Mouse (Mus musculus): ENCODE measurements around the gene Fndc1.

DNA sequence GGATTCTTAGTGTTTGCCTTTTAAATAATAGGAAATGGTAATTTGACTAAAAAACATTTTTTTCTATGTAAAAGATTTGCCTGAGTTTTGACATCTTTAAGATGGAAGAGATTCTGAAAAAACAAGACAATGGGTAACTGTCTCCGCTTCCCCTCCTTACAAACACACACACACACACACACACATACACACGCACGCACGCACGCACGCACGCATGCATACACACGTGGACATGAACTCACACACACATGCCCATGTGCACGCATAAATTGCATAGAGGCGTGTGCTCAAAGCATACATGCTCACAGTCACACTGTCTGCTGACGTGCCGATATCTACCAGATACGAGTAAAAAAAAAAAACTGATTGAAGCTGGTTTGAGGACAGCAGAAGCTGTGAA lies 49.4 kb upstream of the Fndc1 start:
- no peak for TF ChIP-seq GATA1 (IDR thresholded peaks at IDR 0.05; ENCODE audit: borderline replicate concordance, low read length)
- no peak for TF ChIP-seq FLI1 (IDR thresholded peaks at IDR 0.05; ENCODE audit: low read length)

Data from megakaryocyte, embryonic 14.5 days (primary cell).